Mouse (Mus musculus): ENCODE results near the gene Osbpl7. TPM values are rescaled to one million over a fixed set of nuclear protein-coding genes. Genes with fewer than 3 reads are reported as not detected.

Gene Osbpl7
- total RNA-seq, 2 experiments from 2014 or later = 15.7 to 19.0 TPM

- DNase-seq (ENCODE audit: low spot score in 2 of 2) = no peak
- Histone ChIP-seq H3K27ac (no peak overlapping the region), H3K4me3 (no peak overlapping the region)
- TF ChIP-seq CTCF (conservative IDR thresholded peaks at IDR 0.05) = no peak
Measured at GRCm38 (mm10) chr11:97024977-97025376, 25.5 kb upstream of the Osbpl7 start.

GRCm38 (mm10) chr11:97025721-97026344 lies 24.6 kb upstream of the Osbpl7 start:
- TF ChIP-seq CTCF (conservative IDR thresholded peaks at IDR 0.05) = peak; percentile 98
- peak; percentile 82 to 88 for DNase-seq (ENCODE audit: low spot score in 2 of 2)
- peak overlapping the region; percentile 15; the same call in 1 of the 2 replicates for H3K27ac ChIP-seq
- peak overlapping the region; percentile 42 for H3K4me3 ChIP-seq

GRCm38 (mm10) chr11:97029686-97030417 lies 20.6 kb upstream of the Osbpl7 start, which contains the start of gene Scrn2:
Gene Scrn2, plus strand, starts transcription at chr11:97029938.
- Histone ChIP-seq H3K27ac (peak within 1 kb of the TSS; percentile 90), H3K4me3 (peak within 1 kb of the TSS; percentile 68)
- peak; percentile 78 to 80 for DNase-seq (ENCODE audit: low spot score in 2 of 2)
- TF ChIP-seq CTCF (conservative IDR thresholded peaks at IDR 0.05) = peak; percentile 98

GRCm38 (mm10) chr11:97030426-97030825 lies 20.0 kb upstream of the Osbpl7 start:
- H3K27ac ChIP-seq = peak overlapping the region; percentile 90; the same call in 1 of the 2 replicates
- no peak for TF ChIP-seq CTCF (conservative IDR thresholded peaks at IDR 0.05)
- no peak for DNase-seq (ENCODE audit: low spot score in 2 of 2)
- peak overlapping the region; percentile 68 for H3K4me3 ChIP-seq

DNA sequence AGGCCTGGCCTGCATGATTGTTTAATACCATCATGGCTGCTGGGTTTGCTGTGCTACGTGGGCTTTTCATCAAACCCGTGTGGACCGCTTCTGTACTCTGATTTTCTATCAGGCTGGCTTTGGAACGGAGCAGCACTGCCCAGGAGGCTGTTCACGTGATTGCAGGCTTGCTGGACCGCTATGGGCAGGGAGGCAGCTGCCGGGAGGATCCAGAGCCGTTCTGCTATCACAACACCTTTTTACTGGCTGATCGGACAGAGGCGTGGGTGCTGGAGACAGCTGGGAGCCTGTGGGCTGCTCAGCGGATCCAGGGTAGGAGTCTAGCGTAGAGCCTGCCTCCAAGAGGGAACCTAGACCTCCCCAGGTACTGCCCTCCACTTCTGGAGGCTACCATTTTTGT lies 18.5 kb upstream of the Osbpl7 start:
- Histone ChIP-seq H3K27ac (no peak overlapping the region), H3K4me3 (no peak overlapping the region)
- no peak for TF ChIP-seq CTCF (conservative IDR thresholded peaks at IDR 0.05)
- DNase-seq (ENCODE audit: low spot score in 2 of 2) = no peak

DNA sequence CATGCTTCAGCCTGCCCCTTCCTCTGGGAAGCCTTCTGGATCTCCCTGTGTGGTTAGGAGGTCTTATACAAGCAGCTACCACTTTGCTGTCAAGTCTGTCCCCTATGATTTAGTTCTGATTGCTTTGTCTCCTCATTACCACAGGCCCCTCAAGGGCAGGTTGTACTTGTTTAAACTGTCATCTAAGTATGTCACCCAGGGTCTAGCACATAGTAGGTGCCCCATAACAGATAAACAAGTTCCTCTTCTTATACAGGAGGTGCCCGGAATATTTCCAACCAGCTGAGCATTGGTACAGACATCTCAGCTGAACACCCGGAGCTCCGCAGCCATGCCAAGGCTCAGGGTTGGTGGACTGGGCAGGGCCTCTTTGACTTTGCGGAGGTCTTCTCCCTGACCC lies 17.9 kb upstream of the Osbpl7 start:
- DNase-seq (ENCODE audit: low spot score in 2 of 2) = no peak
- Histone ChIP-seq H3K27ac (no peak overlapping the region), H3K4me3 (no peak overlapping the region)
- TF ChIP-seq CTCF (conservative IDR thresholded peaks at IDR 0.05) = no peak

GRCm38 (mm10) chr11:97033781-97034180 lies 16.6 kb upstream of the Osbpl7 start:
- DNase-seq (ENCODE audit: low spot score in 2 of 2) = no peak
- no peak overlapping the region for H3K27ac ChIP-seq
- TF ChIP-seq CTCF (conservative IDR thresholded peaks at IDR 0.05) = no peak
- H3K4me3 ChIP-seq = no peak overlapping the region

GRCm38 (mm10) chr11:97036141-97036540 lies 14.3 kb upstream of the Osbpl7 start:
- no peak for DNase-seq (ENCODE audit: low spot score in 2 of 2)

GRCm38 (mm10) chr11:97038881-97039280 lies 11.5 kb upstream of the Osbpl7 start:
- no peak for DNase-seq (ENCODE audit: low spot score in 2 of 2)
- TF ChIP-seq CTCF (conservative IDR thresholded peaks at IDR 0.05) = no peak
- Histone ChIP-seq H3K27ac (no peak overlapping the region), H3K4me3 (no peak overlapping the region)

More at GRCm38 (mm10) chr11:97036141-97036540, 14.3 kb upstream of the Osbpl7 start:
- Histone ChIP-seq H3K27ac (no peak overlapping the region), H3K4me3 (no peak overlapping the region)
- no peak for TF ChIP-seq CTCF (conservative IDR thresholded peaks at IDR 0.05)

GRCm38 (mm10) chr11:97040301-97041021 lies 10.0 kb upstream of the Osbpl7 start:
- H3K4me3 ChIP-seq = peak overlapping the region; percentile 98
- no peak for DNase-seq (ENCODE audit: low spot score in 2 of 2)
- H3K27ac ChIP-seq = no peak overlapping the region
- no peak for TF ChIP-seq CTCF (conservative IDR thresholded peaks at IDR 0.05)

GRCm38 (mm10) chr11:97041022-97041899 lies 9.2 kb upstream of the Osbpl7 start, which contains the start of the genes Lrrc46 and Mrpl10:
Gene Lrrc46, minus strand, starts transcription at chr11:97041407.
Gene Mrpl10, plus strand, starts transcription at chr11:97041560.
- peak within 1 kb of the TSS; percentile 98 for H3K4me3 ChIP-seq
- H3K27ac ChIP-seq = peak within 1 kb of the TSS; percentile 94
- no peak for TF ChIP-seq CTCF (conservative IDR thresholded peaks at IDR 0.05)
- DNase-seq (ENCODE audit: low spot score in 2 of 2) = peak; percentile 69 to 87

DNA sequence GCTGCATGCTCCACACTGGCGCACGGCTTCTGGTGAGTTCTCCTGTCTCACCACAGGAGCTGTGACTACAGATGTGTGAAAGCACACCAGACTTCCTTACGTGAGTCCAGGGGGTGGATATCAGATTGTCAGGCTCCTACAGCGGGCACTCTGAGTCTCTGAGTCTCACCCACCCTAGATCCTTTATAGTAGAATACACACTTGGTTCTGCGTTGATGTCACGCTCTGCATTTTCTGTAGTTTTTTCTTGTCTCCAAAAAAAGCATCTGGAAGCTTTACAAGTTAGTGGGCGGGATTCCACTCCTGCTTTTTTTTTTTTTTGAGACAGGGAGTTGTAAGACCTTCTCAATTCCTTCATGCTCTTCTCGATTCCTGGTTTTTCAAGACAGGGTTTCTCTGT lies 5.5 kb upstream of the Osbpl7 start:
- no peak for DNase-seq (ENCODE audit: low spot score in 2 of 2)
- Histone ChIP-seq H3K27ac (no peak overlapping the region), H3K4me3 (no peak overlapping the region)
- no peak for TF ChIP-seq CTCF (conservative IDR thresholded peaks at IDR 0.05)

All from layer of hippocampus, adult 2 months (tissue).